Mouse (Mus musculus): ENCODE data around the gene Npw.

GRCm38 (mm10) chr17:24632167-24632812 lies 26.0 kb downstream of the Npw start, which contains the start of the genes Tsc2 and Nthl1:
- TF ChIP-seq POLR2A (IDR thresholded peaks at IDR 0.05; ENCODE audit: control insufficient read depth, low read depth, low read length): no peak; the same call in 1 of the 2 replicates
- no peak for TF ChIP-seq CTCF (IDR thresholded peaks at IDR 0.05; ENCODE audit: control insufficient read depth, insufficient read depth, insufficient replicate concordance, low read depth, low read length)
